Mouse (Mus musculus) testis, adult 2 months (tissue): ENCODE results near the gene Slc5a6.

ENCODE experiments used
- CTCF ChIP-seq: fragments of 200-500 bp; IDR thresholded peaks from 2 replicates; pipeline ENCODE4 v1.5.1; 2012; ENCODE audit warnings: low read depth, mild to moderate bottlenecking, inconsistent platforms, low read length, moderate library complexity; ENCODE audit not compliant: control insufficient read depth, insufficient read depth, insufficient replicate concordance
- POLR2A ChIP-seq: fragments of 200-500 bp; IDR thresholded peaks from 2 replicates; pipeline ENCODE4 v1.6.1; 2012; ENCODE audit warnings: low read depth, mild to moderate bottlenecking, inconsistent platforms, low read length, moderate library complexity; ENCODE audit not compliant: control insufficient read depth

GRCm38 (mm10) chr5:31024641-31025040, 24.1 kb downstream of the Slc5a6 start:
- TF ChIP-seq CTCF (no peak), POLR2A (no peak)
